Mouse (Mus musculus): ENCODE data around the gene Adgrf2.
A peak's percentile ranks its signal among the peaks of the same experiment; 100 is the strongest.

Gene Adgrf2

DNA sequence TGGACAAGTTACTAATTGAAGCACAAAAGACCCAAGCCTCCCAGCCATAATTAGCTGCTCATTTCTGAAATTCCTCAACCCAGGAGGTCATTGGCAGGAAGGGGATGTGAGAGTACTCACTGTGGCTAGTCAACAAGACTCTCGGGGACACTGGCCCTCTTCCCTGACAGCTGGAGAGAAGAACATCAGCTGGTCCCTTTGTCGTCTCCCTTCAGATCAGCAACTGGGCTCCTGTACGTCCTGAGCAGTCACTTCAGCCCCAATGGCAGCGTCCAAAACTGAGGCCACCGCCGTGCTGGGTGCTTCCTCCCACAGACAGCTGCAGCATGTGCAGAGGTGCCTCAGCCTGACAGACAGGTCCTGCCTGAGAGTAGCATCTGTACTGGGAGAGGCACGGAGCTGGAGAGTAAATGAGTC is at the start of gene Adgrf2:
Gene Adgrf2 (minus strand): TSS at position 379 of the 417 bp plus-strand sequence.
- no peak for DNase-seq (ENCODE audit: low spot score)

- no peak for DNase-seq (ENCODE audit: low spot score)
Observed at GRCm38 (mm10) chr17:42790787-42791186, 48.8 kb upstream of the Adgrf2 start.

DNA sequence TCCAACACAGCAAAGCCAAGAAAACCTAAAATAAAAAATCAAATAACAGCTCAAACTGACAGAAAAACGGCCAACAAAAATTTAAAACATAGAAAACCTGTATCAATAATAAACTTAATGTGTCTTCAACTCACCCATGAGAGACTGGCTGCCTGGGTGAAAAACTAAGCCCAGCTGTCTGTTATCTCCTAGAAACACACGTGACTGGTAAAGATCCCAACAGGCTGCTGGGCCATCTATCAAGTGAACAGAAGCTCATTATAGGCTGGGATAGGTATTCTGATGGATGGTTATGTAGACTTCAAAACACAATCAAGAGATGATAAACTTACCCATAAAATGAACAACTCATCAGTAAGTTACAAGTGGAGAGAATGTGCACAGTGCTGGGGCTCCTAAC is 47.7 kb upstream of the Adgrf2 start:
- no peak for DNase-seq (ENCODE audit: low spot score)

DNA sequence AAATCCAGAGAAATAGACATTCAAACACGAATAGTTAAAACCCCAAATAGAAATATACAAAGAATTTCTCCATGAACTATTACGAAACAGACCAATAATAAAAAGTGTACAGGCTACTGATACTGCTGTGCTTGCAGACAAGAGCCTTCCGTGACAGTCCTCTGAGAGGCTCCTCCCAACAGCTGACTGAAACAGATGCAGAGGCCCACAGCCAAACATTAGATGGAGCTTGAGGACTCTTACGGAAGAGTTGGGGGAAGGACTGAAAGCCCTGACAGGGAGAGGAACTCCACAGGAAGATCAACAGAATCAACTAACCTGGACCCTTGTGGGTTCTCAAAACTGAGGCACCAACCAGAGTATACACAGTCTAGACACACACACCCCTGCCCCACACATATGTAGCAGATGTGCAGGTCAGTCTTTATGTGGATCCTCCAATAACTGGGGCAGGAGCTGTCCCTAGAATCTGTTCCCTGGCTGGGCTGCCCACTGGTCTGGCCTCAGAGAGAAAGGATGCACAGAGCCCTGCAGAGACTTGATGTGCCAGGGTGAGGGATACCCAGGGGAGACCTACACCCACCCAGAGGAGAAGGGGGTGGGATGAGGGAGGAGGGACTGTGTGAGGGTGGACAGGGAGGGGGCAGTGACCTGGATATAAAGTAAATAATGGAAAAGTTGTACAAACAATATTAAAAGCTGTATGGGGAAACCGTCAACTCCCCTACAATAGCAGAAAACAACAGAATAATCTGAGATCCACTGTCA is 46.9 kb upstream of the Adgrf2 start:
- DNase-seq (ENCODE audit: low spot score): no peak

DNA sequence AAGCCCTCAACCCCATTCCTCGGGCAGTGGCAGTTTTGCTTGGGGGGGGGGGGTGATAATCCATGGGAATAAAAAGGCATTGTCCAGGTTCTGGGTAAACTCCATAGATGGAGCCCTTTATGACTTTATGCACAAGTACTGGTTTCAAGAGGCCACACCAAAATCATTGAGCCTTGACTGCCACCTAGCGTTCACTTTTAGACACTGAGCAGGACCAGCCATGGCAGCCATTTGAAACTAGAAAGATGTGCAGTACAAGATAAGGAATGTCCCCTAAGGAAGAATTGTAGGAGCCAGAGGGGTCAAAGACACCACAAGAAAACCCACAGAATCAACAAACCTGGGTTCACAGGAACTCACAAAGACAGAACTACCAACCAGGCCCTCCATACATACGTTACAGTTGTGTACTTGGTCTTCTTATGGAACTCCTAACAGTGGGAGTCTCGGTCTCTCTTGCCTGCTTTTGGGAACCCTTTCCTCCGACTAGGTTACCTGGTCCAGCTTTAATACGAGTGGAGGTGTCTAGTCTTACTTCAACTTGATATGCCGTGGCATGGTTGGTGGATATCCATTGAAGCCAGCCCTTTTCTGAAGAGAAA is 40.3 kb upstream of the Adgrf2 start:
- peak; percentile 14 for DNase-seq (ENCODE audit: low spot score)

- DNase-seq (ENCODE audit: low spot score): no peak
Observed at GRCm38 (mm10) chr17:42753791-42754190, 11.8 kb upstream of the Adgrf2 start.

DNA sequence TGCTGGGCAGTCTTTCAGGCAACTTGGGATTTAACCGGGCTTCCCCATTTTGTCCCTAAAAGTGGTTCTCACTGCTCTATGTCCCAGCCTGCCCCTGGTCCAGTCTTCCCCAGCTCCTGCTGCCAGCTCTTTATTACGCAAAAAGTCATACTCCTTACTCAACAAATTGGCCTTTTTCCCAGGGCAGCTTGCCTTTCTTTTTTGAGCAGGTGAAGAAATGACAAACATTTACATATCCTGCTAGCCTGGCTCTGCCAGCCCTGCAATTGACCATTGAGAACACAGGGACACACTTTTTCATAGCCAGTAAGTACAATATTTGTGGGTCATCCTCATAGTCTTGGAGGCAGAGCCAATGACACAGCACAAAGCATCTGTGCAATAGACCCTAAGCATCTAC is 10.2 kb upstream of the Adgrf2 start:
- no peak for DNase-seq (ENCODE audit: low spot score)

DNA sequence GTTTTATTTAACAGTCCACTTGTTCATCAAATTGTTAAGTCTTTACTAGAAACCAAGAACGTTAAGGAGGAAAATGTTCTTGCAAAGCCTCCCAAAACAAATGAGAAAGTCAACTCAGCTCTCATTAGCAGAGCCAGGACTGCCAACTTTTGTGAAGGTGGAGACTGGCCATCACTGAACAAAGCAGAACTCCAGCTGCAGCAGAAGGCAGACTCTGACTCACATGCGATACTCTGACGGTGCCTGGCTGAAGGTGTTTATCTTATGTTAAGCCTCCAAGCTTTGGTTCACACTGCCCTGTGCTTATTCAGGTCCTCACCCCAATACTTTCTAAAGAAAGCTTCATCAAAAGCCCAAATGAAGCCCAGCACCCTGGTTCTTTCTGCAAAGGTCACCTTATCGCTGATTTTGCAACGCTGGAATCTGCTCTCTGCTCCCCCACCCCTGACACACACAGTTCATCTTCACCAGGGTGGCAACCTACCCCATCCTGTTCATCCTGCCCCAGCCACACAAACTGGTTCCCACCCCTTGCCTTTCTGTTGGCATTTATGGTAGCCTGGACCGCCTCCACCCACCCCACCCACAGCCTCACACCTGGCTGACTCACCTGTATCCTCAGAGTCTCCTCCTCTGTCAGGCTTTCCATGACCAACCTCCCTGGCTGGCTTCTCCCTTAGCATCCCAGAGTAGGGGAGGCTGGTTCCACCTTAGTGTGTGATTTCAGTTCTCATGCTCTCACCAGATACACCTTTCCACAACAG is 3.9 kb upstream of the Adgrf2 start:
- DNase-seq (ENCODE audit: low spot score): no peak

GRCm38 (mm10) chr17:42742823-42743222 is 844 bp upstream of the Adgrf2 start:
- DNase-seq (ENCODE audit: low spot score): no peak

- DNase-seq (ENCODE audit: low spot score): no peak
Observed at GRCm38 (mm10) chr17:42738794-42739193, 3.2 kb downstream of the Adgrf2 start.

GRCm38 (mm10) chr17:42717161-42717560 is 24.8 kb downstream of the Adgrf2 start:
- no peak for DNase-seq (ENCODE audit: low spot score)

DNA sequence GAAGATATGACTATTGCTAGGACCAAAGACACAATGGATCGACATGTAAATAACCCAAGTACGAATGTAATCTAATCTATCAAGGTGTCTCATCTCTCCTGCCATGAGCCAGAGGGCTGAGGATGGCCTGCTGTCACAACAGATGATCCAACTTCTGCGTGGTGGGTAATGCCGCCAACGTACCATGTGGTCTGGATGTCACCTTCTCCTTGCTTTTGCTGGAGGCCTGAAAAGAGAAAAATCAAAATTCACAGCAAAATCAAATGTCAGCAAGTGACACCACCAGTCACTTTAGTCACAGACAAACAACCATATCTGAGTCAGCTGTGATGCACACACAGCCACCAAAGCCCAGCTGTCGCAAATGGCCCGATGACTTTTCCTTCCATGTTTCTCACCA is 27.0 kb downstream of the Adgrf2 start:
- no peak for DNase-seq (ENCODE audit: low spot score)

DNA sequence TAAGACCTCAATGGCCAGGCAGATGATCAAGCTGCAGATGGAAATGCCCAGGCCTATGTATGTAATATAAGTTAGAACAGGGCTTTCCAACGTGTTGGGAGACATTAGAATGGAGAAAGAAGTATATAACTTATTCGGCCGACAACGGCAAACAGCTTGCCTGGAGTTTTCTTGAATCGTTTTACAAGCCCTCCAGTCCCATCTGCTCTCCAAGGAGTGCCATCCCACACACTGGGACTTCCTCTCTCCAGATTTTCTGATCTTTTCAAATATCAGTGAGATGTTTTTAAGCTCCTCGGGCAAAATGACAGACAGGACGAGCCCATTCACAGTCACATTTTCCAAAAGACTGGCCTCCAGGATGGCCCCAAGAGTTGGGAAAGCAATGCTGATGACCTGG is 31.3 kb downstream of the Adgrf2 start:
- DNase-seq (ENCODE audit: low spot score): no peak

DNA sequence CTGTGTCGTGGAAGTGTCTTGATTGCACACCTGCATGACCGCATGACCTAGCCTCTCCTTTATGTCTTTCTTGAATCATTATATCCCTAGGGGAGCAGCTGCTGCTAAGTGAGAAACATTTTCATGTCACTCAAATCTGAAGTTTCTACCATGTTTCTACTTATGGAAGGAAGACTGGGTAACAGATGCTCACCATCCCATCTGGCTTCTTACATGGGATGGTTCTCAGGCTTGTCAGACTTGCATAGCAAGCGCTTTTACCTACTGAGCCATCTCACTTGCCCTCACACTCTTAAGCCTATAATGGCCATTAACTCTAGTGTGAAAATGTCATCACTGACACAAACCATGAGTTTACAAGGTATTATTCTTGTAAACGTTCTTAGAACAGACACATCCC is 36.4 kb downstream of the Adgrf2 start:
- DNase-seq (ENCODE audit: low spot score): no peak

GRCm38 (mm10) chr17:42702198-42702597 is 39.8 kb downstream of the Adgrf2 start:
- no peak for DNase-seq (ENCODE audit: low spot score)

- no peak for DNase-seq (ENCODE audit: low spot score)
Observed at GRCm38 (mm10) chr17:42694730-42695129, 47.2 kb downstream of the Adgrf2 start.

- no peak for DNase-seq (ENCODE audit: low spot score)
Observed at GRCm38 (mm10) chr17:42692136-42692535, 49.8 kb downstream of the Adgrf2 start, which contains the start of gene Adgrf4. TSS of gene Adgrf4 (minus strand) at chr17:42692284.

DNA sequence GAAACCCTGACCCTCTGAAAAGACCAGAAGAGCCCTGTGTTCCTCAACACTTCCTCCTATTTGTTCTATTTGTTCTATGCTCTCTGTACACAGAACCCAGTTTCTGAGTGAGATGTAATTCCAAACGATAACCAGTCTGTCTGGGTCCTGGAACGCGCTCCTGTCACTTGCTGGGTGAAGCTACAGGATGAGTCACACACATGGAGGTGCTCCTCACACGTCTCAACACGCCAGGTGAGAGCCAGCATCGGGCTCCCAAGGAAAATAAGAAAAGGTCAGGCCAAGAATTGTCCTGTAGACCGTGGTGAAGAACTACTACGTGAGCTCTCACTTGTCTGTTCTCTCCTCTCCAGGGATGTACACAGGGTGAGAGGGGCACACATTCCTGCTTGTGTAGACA is 51.4 kb downstream of the Adgrf2 start:
- no peak for DNase-seq (ENCODE audit: low spot score)
